Mouse (Mus musculus) embryo, embryonic 10.5 days (tissue): Measurements from ENCODE around the gene Thop1.
"Not testable (repeated sequence)": the region's sequence is repeated elsewhere in the genome, so short reads cannot be mapped to it uniquely, and the experiment has no call there.

ENCODE experiments used
- DNase-seq: peaks from one replicate; pipeline ENCODE4 v3.0.0-alpha.2; 2015; ENCODE audit warnings: low spot score

The Thop1 gene

GRCm38 (mm10) chr10:81057406-81058130 lies 12.3 kb upstream of the Thop1 start:
- no peak for DNase-seq

- DNase-seq, result no peak
Measured at GRCm38 (mm10) chr10:81058896-81059295, 10.9 kb upstream of the Thop1 start.

- peak; percentile 100 for DNase-seq
Measured at GRCm38 (mm10) chr10:81059603-81060543, 10.0 kb upstream of the Thop1 start, which contains the start of gene Sgta. Sgta (minus strand) TSS chr10:81060181.

- DNase-seq, result no peak
Measured at GRCm38 (mm10) chr10:81062710-81063109, 7.1 kb upstream of the Thop1 start.

- DNase-seq, result not testable (repeated sequence)
Measured at GRCm38 (mm10) chr10:81064519-81064918, 5.3 kb upstream of the Thop1 start.

- no peak for DNase-seq
Measured at GRCm38 (mm10) chr10:81068706-81069105, 1.1 kb upstream of the Thop1 start.

GRCm38 (mm10) chr10:81072290-81072689 lies 2.5 kb downstream of the Thop1 start:
- DNase-seq, result no peak

GRCm38 (mm10) chr10:81073464-81073863 lies 3.6 kb downstream of the Thop1 start:
- DNase-seq, result peak; percentile 16

GRCm38 (mm10) chr10:81075734-81076133 lies 5.9 kb downstream of the Thop1 start:
- DNase-seq, result no peak

GRCm38 (mm10) chr10:81076356-81076755 lies 6.5 kb downstream of the Thop1 start:
- DNase-seq, result no peak

GRCm38 (mm10) chr10:81077916-81078315 lies 8.1 kb downstream of the Thop1 start:
- DNase-seq, result no peak

- no peak for DNase-seq
Measured at GRCm38 (mm10) chr10:81080008-81080655, 10.3 kb downstream of the Thop1 start.

- peak; percentile 83 for DNase-seq
Measured at GRCm38 (mm10) chr10:81082168-81082960, 12.5 kb downstream of the Thop1 start.

GRCm38 (mm10) chr10:81087021-81087420 lies 17.2 kb downstream of the Thop1 start:
- DNase-seq, result no peak

GRCm38 (mm10) chr10:81089216-81089615 lies 19.4 kb downstream of the Thop1 start:
- DNase-seq, result peak; percentile 69

GRCm38 (mm10) chr10:81090621-81091020 lies 20.8 kb downstream of the Thop1 start:
- no peak for DNase-seq

- no peak for DNase-seq
Measured at GRCm38 (mm10) chr10:81092465-81093250, 22.8 kb downstream of the Thop1 start.

- no peak for DNase-seq
Measured at GRCm38 (mm10) chr10:81094931-81095678, 25.3 kb downstream of the Thop1 start.

- DNase-seq, result peak; percentile 98
Measured at GRCm38 (mm10) chr10:81105565-81106112, 35.8 kb downstream of the Thop1 start, which contains the start of gene Map2k2. Map2k2 (plus strand) TSS chr10:81105915.
